Mouse (Mus musculus) embryonic facial prominence, embryonic 11.5 days (tissue): ENCODE results near the gene Depdc1b. TPM values are rescaled to one million over a fixed set of nuclear protein-coding genes. Genes with fewer than 3 reads are reported as not detected.

Experiments used
- ATAC-seq: fragments of 200-750 bp; cut with Nextera tagmentation; replicated peaks from 2 replicates; pipeline ENCODE4 v1.8.0; 2017; ENCODE audit warnings: low read depth; ENCODE audit not compliant: insufficient number of reproducible peaks, low FRiP score, low TSS enrichment
- DNase-seq: peaks from one replicate; pipeline ENCODE4 v3.0.0-alpha.2; 2015; ENCODE audit warnings: low spot score
- H3K27ac ChIP-seq: fragments of 300-500 bp; sonication (generic); replicated peaks from 2 replicates; pipeline ENCODE4 v1.5.1; 2014; ENCODE audit warnings: mild to moderate bottlenecking, low read depth, low read length, control low read depth
- H3K27me3 ChIP-seq: fragments of 300-500 bp; sonication (generic); 2 replicates; pipeline ENCODE4 v1.6.1; 2014; ENCODE audit warnings: mild to moderate bottlenecking, low read length, moderate library complexity, mixed read lengths; ENCODE audit not compliant: control insufficient read depth, insufficient read depth
- H3K36me3 ChIP-seq: fragments of 300-500 bp; sonication (generic); replicated peaks from 2 replicates; pipeline ENCODE4 v1.6.1; 2014; ENCODE audit warnings: low read depth, mild to moderate bottlenecking, low read length, moderate library complexity, mixed read lengths; ENCODE audit not compliant: control insufficient read depth, insufficient read depth
- H3K4me1 ChIP-seq: fragments of 300-500 bp; sonication (generic); 2 replicates; pipeline ENCODE4 v1.6.1; 2014; ENCODE audit warnings: low read length, mixed read lengths; ENCODE audit not compliant: control insufficient read depth, insufficient read depth
- H3K4me2 ChIP-seq: fragments of 300-500 bp; sonication (generic); 2 replicates; pipeline ENCODE4 v1.6.1; 2014; ENCODE audit warnings: low read depth, mild to moderate bottlenecking, control low read depth, low read length, moderate library complexity
- H3K4me3 ChIP-seq: fragments of 300-500 bp; sonication (generic); 2 replicates; pipeline ENCODE4 v1.5.1; 2014; ENCODE audit warnings: low read depth, low read length, control low read depth
- H3K9ac ChIP-seq: fragments of 300-500 bp; sonication (generic); replicated peaks from 2 replicates; pipeline ENCODE4 v1.6.1; 2014; ENCODE audit warnings: mild to moderate bottlenecking, control low read depth, low read length
- H3K9me3 ChIP-seq: fragments of 300-500 bp; sonication (generic); replicated peaks from 2 replicates; pipeline ENCODE4 v1.6.1; 2016; ENCODE audit warnings: mild to moderate bottlenecking, low read length, inconsistent platforms, mixed read lengths; ENCODE audit not compliant: control insufficient read depth
- WGBS: fragments of 180-500 bp; shearing (Covaris S2); extraction: QIAGEN DNeasy Blood & Tissue Kit; methylation state at CpG from one replicate; pipeline ENCODE4 v1.1.7; 2014; 5-methylcytosine and 5-hydroxymethylcytosine counted together
- polyA plus RNA-seq: library from polyadenylated mRNA; unstranded; fragments of >200 nt; fragmentation: Nextera tagmentation; extraction: Ambion mirVana; gene quantifications from 2 replicates; pipeline ENCODE4 v1.2.1, GENCODE M21; 2014

The Depdc1b gene
- polyA plus RNA-seq, 1 experiment from 2014 or later, result 15.7 TPM

DNA sequence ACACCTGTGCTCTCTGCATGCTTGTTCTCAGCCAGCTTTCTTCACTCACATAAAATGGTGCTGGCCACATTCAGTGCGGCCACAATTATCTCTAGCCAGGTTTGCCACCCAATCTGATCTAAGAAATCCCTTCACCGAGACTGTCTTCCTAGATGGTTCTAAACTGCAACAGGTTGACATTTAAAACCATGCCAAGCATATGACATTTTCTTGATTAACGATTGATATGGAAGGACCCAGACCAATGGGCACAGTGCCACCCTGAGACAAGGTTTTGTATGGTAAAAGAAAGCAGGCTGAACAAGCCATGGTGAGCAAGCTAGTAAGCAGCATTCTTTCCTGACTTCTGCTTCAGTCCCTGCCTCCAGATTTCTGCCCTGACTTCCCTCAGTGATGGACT, 115.6 kb downstream of the Depdc1b start:
- H3K27me3 ChIP-seq, result no peaks in the 10 kb centered on the region
- WGBS, result 87% methylated on average over 3 of the region's 3 CpGs
- H3K9me3 ChIP-seq, result no peaks in the 10 kb centered on the region
- no peaks in the 10 kb centered on the region for H3K36me3 ChIP-seq
- no peak overlapping the region for H3K4me2 ChIP-seq
- DNase-seq (no peak), ATAC-seq (no peak)
- H3K4me3 ChIP-seq, result no peak overlapping the region
- no peak overlapping the region for H3K9ac ChIP-seq
- no peaks in the 10 kb centered on the region for H3K4me1 ChIP-seq
- H3K27ac ChIP-seq, result no peak overlapping the region

DNA sequence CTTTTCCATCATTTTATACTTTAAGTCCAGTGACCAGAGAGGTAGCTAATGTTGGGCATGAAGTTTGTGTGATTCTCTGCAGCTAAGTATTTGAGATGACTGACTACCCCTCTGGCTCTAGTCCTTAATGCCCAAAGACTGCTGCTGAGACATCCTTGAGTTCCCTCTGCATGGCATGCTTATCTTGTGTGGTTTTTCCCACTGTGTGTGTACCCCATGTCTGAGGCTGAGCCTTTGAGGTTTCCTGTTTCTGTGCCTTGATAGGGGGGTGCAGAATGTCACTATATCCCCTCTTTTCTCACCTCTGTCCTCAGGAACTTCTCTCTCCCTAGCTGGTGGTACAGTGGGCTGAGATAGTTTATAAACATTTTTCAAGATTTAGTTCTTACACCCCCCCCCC, 119.6 kb downstream of the Depdc1b start:
- Histone ChIP-seq H3K27ac (no peak overlapping the region), H3K4me3 (no peak overlapping the region), H3K9me3 (no peaks in the 10 kb centered on the region), H3K27me3 (no peaks in the 10 kb centered on the region), H3K4me2 (no peak overlapping the region), H3K9ac (no peak overlapping the region), H3K36me3 (no peaks in the 10 kb centered on the region), H3K4me1 (no peaks in the 10 kb centered on the region)
- DNase-seq, result no peak
- no peak for ATAC-seq

DNA sequence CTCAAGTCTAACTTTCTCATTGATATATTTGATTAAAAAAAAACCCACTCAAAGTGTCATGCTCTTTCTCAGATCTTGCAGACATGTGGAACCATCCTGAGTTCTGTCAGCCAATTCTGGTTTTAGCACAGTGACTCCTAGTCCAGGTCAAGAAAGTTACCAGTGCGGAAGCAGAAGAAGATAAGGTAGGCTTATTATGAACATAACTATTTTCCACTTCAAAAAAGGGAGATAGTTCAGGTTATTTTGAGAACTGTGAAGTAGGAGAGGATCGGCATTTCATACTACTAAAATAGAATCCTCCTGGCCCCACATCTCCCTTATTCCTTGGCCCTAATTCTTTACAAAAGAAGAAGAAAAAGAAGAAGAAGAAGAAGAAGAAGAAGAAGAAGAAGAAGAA, 121.3 kb downstream of the Depdc1b start:
- WGBS, result 97% methylated on average over 2 of the region's 2 CpGs
- no peak for DNase-seq

DNA sequence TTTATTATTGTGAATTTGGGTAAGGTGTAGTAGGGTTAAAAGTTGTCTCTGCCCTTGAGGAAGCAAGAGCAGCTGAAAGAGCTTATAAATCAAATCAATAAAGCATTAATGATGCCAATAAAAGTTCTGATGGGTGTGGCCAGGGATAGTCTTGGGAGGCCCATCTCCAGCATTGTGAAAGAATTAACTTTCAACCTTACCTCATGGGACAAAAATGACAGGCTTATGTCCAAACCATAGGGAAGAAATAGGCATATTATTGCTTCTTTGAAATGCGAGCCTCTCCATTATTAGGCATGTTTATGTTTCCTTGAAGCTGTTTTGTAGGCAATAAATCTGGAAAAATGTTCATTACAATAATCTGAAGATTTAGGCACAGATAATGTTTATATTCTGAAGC, 122.9 kb downstream of the Depdc1b start:
- no peaks in the 10 kb centered on the region for H3K9me3 ChIP-seq
- no peaks in the 10 kb centered on the region for H3K27me3 ChIP-seq
- no peak overlapping the region for H3K4me2 ChIP-seq
- ATAC-seq (no peak), DNase-seq (no peak)
- no peaks in the 10 kb centered on the region for H3K36me3 ChIP-seq
- no peak overlapping the region for H3K9ac ChIP-seq
- no peak overlapping the region for H3K4me3 ChIP-seq
- WGBS, result 72% methylated on average over 1 of the region's 1 CpGs
- H3K27ac ChIP-seq, result no peak overlapping the region
- H3K4me1 ChIP-seq, result no peaks in the 10 kb centered on the region

More for the DNA sequence above, 121.3 kb downstream of the Depdc1b start:
- Histone ChIP-seq H3K27ac (no peak overlapping the region), H3K4me1 (no peaks in the 10 kb centered on the region), H3K9me3 (no peaks in the 10 kb centered on the region), H3K36me3 (no peaks in the 10 kb centered on the region), H3K4me2 (no peak overlapping the region), H3K27me3 (no peaks in the 10 kb centered on the region), H3K9ac (no peak overlapping the region), H3K4me3 (no peak overlapping the region)
- ATAC-seq, result no peak

DNA sequence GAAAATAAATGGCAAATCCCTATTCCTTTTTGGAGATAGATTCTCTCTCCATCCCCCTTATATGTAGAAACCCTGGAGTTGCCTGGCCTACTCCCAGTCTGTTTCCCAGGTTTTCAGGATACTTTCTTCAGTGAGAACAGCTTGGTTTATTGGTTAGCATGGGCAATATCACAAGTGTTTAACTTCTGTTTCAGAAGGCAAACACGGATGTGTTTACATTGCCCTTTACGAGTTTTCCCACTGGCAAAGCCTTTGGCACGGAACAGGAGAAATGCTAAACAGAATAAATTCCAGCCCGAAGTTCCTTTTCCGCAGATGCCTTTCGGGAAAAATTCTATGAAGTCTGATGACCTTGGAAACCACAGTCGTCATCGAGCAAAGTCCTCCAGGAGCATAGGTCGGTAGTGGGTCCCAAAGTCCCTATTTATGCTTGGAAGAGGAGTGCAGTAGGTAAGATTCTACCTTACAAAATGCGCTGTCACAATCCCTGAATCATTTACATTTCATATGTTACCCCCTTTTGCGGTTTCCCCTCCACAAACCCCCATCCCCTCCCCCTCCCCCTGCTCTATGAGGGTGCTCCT, 132.3 kb downstream of the Depdc1b start:
- Histone ChIP-seq H3K4me3 (no peak overlapping the region), H3K9ac (no peak overlapping the region), H3K36me3 (no peaks in the 10 kb centered on the region), H3K4me1 (no peaks in the 10 kb centered on the region; the same call in 1 of the 2 replicates), H3K4me2 (no peak overlapping the region), H3K27ac (no peak overlapping the region), H3K27me3 (no peaks in the 10 kb centered on the region), H3K9me3 (no peaks in the 10 kb centered on the region)
- WGBS, result 78% methylated on average over 11 of the region's 11 CpGs
- ATAC-seq (no peak), DNase-seq (no peak)

DNA sequence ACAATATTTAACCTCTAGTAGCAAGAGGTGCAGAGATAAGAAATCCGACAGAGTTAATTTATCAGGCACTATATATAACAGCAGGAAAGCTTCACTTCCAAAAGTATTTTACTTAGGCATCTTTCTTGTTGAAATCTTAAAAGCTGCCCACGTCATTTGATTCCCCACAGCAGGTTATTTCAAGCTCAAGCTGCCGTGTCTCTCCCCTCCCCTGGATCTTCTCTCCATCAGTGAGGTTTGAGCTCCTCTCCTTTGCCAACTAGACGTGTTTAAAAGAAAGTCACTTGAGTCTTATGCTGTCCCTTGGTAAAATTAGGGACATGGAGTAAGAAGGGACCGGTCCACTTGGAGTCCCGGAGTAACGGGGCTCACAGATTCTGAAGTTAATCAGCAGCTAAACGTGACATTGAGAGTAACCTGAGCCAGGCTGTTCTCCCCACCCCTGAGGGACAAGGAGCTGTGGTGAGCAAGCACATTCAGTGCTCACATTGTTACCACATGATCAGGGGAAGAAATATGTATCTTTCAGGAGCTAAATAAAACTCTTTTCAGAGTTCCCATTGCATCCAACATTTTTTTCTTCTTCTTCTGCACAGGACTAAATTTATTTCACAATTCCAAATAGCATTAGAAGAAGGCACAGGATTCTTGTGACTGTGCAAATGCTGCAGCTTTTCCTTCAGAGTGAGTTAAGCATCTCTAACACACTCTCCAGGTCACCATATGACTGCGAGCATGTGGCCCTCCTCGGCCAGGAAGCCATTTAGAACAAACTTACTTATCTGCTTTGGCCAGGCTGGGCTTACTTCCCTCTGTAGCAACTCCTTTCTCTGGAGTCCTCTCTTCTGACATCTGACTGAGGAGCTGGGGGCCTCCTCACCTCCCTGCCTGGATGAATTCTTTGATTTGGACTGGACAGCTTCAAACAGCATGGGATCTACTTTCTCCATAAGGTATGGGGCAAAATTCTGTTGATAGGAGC, 133.3 kb downstream of the Depdc1b start, which contains the start of gene Pde4d:
Gene Pde4d, plus strand, starts transcription at position 833 of the 982 bp plus-strand sequence.
- ATAC-seq (no peak), DNase-seq (peak; percentile 38)
- H3K9me3 ChIP-seq, result no peaks in the 10 kb centered on the region
- H3K4me3 ChIP-seq, result no peak within 1 kb of the TSS
- 30% methylated on average over 10 of the region's 10 CpGs for WGBS
- no peaks in the 10 kb centered on the region for H3K36me3 ChIP-seq
- no peak within 1 kb of the TSS for H3K27ac ChIP-seq
- H3K4me2 ChIP-seq, result no peak within 1 kb of the TSS
- H3K27me3 ChIP-seq, result no peaks in the 10 kb centered on the region
- no peaks in the 10 kb centered on the region; the same call in 1 of the 2 replicates for H3K4me1 ChIP-seq
- H3K9ac ChIP-seq, result no peak within 1 kb of the TSS

DNA sequence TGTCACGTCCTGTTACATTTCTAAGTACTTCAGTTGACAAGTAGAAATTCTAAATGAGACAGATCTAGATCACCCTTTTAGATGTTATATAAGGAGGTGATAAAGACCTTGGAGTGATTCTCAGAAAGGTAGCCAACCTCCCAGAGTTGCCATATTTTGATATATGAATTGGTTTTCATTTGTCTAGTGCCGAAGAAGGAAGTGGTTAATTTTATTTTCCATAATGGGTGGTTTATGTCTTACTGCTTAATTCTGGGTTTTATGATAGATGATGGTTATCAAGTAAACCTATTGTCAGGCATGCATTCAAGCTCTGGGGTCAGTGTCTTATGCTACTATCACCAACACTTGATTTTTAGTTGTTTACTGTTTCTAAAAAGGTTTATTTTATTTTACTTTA, 135.0 kb downstream of the Depdc1b start:
- DNase-seq (no peak), ATAC-seq (no peak)
- Histone ChIP-seq H3K9ac (no peak overlapping the region), H3K9me3 (no peaks in the 10 kb centered on the region), H3K4me2 (no peak overlapping the region), H3K27ac (no peak overlapping the region), H3K4me3 (no peak overlapping the region), H3K36me3 (no peaks in the 10 kb centered on the region), H3K27me3 (no peaks in the 10 kb centered on the region), H3K4me1 (no peaks in the 10 kb centered on the region; the same call in 1 of the 2 replicates)
- WGBS, result 89% methylated on average over 2 of the region's 2 CpGs
